Mouse (Mus musculus) testis, adult 2 months (tissue): Measurements from ENCODE around the gene Dnajb14. TPM values are rescaled to one million over a fixed set of nuclear protein-coding genes. Genes with fewer than 3 reads are reported as not detected.
"Not testable (repeated sequence)": the region's sequence is repeated elsewhere in the genome, so short reads cannot be mapped to it uniquely, and the experiment has no call there.

Source experiments
- H3K27ac ChIP-seq: fragments of 200-500 bp; 2 replicates; pipeline ENCODE4 v1.5.1; 2012; ENCODE audit warnings: low read depth, low read length; ENCODE audit not compliant: control insufficient read depth, insufficient read depth
- H3K27me3 ChIP-seq: fragments of 200-500 bp; 2 replicates; pipeline ENCODE4 v1.6.1; 2012; ENCODE audit warnings: mild to moderate bottlenecking, low read length, moderate library complexity; ENCODE audit not compliant: control insufficient read depth, insufficient read depth
- H3K36me3 ChIP-seq: fragments of 200-500 bp; 2 replicates; pipeline ENCODE4 v1.6.1; 2012; ENCODE audit warnings: mild to moderate bottlenecking, low read length; ENCODE audit not compliant: control insufficient read depth, insufficient read depth
- H3K4me1 ChIP-seq: fragments of 200-500 bp; 2 replicates; pipeline ENCODE4 v1.6.1; 2012; ENCODE audit warnings: low read length; ENCODE audit not compliant: control insufficient read depth, insufficient read depth
- H3K4me3 ChIP-seq: fragments of 200-500 bp; 2 replicates; pipeline ENCODE4 v1.5.1; 2012; ENCODE audit warnings: low read depth, mild to moderate bottlenecking, low read length, moderate library complexity, mixed read lengths; ENCODE audit not compliant: control insufficient read depth
- CTCF ChIP-seq: fragments of 200-500 bp; IDR thresholded peaks from 2 replicates; pipeline ENCODE4 v1.5.1; 2012; ENCODE audit warnings: low read depth, mild to moderate bottlenecking, inconsistent platforms, low read length, moderate library complexity; ENCODE audit not compliant: control insufficient read depth, insufficient read depth, insufficient replicate concordance
- POLR2A ChIP-seq: fragments of 200-500 bp; IDR thresholded peaks from 2 replicates; pipeline ENCODE4 v1.6.1; 2012; ENCODE audit warnings: low read depth, mild to moderate bottlenecking, inconsistent platforms, low read length, moderate library complexity; ENCODE audit not compliant: control insufficient read depth
- polyA plus RNA-seq: library from polyadenylated mRNA; depleted of rRNA; stranded (reverse); fragments of >200 nt; gene quantifications from 2 replicates; pipeline ENCODE4 v1.2.3, GENCODE M21; 2012

Gene Dnajb14
- polyA plus RNA-seq, 1 experiment = 76.7 TPM

GRCm38 (mm10) chr3:137851196-137851595, 16.3 kb upstream of the Dnajb14 start:
- H3K4me1 ChIP-seq = no peaks in the 10 kb centered on the region
- TF ChIP-seq CTCF = no peak
- no peak for TF ChIP-seq POLR2A
- H3K36me3 ChIP-seq = no peaks in the 10 kb centered on the region
- H3K4me3 ChIP-seq = no peak overlapping the region
- no peak overlapping the region for H3K27ac ChIP-seq
- H3K27me3 ChIP-seq = no peaks in the 10 kb centered on the region

GRCm38 (mm10) chr3:137853011-137853410, 14.5 kb upstream of the Dnajb14 start:
- not testable (repeated sequence) for H3K27me3 ChIP-seq, H3K27ac ChIP-seq, H3K4me3 ChIP-seq, H3K4me1 ChIP-seq, H3K36me3 ChIP-seq

- H3K27me3 ChIP-seq = no peaks in the 10 kb centered on the region
- no peak overlapping the region for H3K4me3 ChIP-seq
- H3K27ac ChIP-seq = no peak overlapping the region
- TF ChIP-seq CTCF (no peak), POLR2A (no peak)
- no peaks in the 10 kb centered on the region for H3K4me1 ChIP-seq
- H3K36me3 ChIP-seq = no peaks in the 10 kb centered on the region
These were observed 12.1 kb upstream of the Dnajb14 start for GRCm38 (mm10) chr3:137855328-137855727.

- Histone ChIP-seq H3K27me3 (no peaks in the 10 kb centered on the region), H3K4me3 (no peak overlapping the region), H3K4me1 (no peaks in the 10 kb centered on the region), H3K36me3 (no peaks in the 10 kb centered on the region), H3K27ac (no peak overlapping the region)
- TF ChIP-seq POLR2A (no peak), CTCF (no peak)
These were observed 11.4 kb upstream of the Dnajb14 start for GRCm38 (mm10) chr3:137856061-137856460.

- TF ChIP-seq POLR2A (no peak), CTCF (no peak)
- H3K36me3 ChIP-seq = no peaks in the 10 kb centered on the region
- no peaks in the 10 kb centered on the region for H3K27me3 ChIP-seq
- peaks cover 4% of the 10 kb centered on the region for H3K4me1 ChIP-seq
- H3K27ac ChIP-seq = no peak overlapping the region
- no peak overlapping the region for H3K4me3 ChIP-seq
These were observed 6.9 kb upstream of the Dnajb14 start for GRCm38 (mm10) chr3:137860394-137861170.

GRCm38 (mm10) chr3:137861436-137861835, 6.0 kb upstream of the Dnajb14 start:
- Histone ChIP-seq H3K27me3 (no peaks in the 10 kb centered on the region), H3K4me1 (peaks cover 4% of the 10 kb centered on the region), H3K36me3 (no peaks in the 10 kb centered on the region), H3K4me3 (peak overlapping the region; percentile 11; the same call in 1 of the 2 replicates), H3K27ac (no peak overlapping the region)
- TF ChIP-seq CTCF = no peak
- TF ChIP-seq POLR2A = no peak

- no peaks in the 10 kb centered on the region for H3K27me3 ChIP-seq
- H3K4me3 ChIP-seq = peak overlapping the region; percentile 66
- TF ChIP-seq POLR2A (no peak), CTCF (no peak)
These were observed 4.9 kb upstream of the Dnajb14 start for GRCm38 (mm10) chr3:137862600-137862999.

More at GRCm38 (mm10) chr3:137862600-137862999, 4.9 kb upstream of the Dnajb14 start:
- H3K36me3 ChIP-seq = no peaks in the 10 kb centered on the region
- no peak overlapping the region for H3K27ac ChIP-seq
- H3K4me1 ChIP-seq = peaks cover 7% of the 10 kb centered on the region
